Mouse (Mus musculus) ovary, postnatal 36 days (tissue): Measurements from ENCODE around the gene Brpf3.
"Not testable (repeated sequence)": the region's sequence is repeated elsewhere in the genome, so short reads cannot be mapped to it uniquely, and the experiment has no call there.

Source experiments
- DNase-seq: peaks from one replicate; pipeline ENCODE4 v3.0.0; 2022; ENCODE audit warnings: low spot score, mixed read lengths

The Brpf3 gene

GRCm38 (mm10) chr17:28800671-28801412 lies at the start of gene Brpf3:
TSS of gene Brpf3 (plus strand) at chr17:28801090.
- peak; percentile 87 for DNase-seq

GRCm38 (mm10) chr17:28756447-28756846 lies 44.4 kb upstream of the Brpf3 start:
- DNase-seq, result no peak

- no peak for DNase-seq
Measured at GRCm38 (mm10) chr17:28757470-28757869, 43.4 kb upstream of the Brpf3 start.

DNA sequence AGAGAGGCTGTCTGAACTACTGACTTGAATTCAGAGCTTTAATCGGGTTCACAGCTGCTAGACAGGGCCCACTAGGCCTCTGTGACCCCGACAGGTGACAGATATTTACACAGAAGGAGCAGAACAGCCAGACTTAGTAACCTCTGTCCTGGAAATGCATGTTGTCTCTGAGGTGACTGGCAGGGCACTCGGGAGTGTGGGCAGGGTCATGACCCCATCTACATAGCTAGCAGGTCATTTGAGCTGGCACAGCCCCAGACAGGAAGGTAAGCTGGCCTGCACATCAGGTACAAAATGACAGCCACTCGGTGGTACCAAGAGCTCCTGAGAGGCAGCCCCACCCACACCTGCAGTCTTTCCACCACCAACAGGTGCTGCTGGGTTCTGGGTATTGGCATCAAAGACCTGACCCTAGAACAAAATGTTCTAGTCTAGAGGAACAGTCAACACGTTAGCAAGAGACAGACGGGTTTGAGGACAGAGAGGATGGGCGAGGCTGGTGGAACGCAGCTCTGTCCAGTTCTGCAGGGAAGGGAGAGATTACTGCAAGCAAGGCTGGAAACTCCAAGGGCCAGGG lies 40.1 kb upstream of the Brpf3 start:
- DNase-seq, result no peak

DNA sequence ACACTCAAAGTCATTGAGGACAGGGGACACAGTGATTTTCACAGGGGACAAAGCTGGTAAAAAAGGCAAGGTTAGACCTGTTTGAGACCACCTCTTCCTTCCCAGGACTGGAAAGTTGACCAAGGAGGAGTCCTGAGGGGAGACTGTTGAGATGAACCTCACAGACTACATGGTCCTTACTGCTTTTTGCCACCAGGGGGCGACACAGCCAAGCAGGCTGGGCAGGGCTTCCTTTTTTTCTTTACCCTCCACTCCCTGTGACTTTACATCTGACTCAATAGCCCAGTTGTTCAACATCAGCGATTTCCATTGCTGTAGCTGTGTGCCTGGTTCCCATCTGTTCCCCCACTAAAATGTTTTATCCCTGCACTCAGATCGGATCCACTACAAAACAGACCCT lies 39.0 kb upstream of the Brpf3 start:
- DNase-seq, result peak; percentile 77

GRCm38 (mm10) chr17:28766203-28766602 lies 34.7 kb upstream of the Brpf3 start:
- no peak for DNase-seq

DNA sequence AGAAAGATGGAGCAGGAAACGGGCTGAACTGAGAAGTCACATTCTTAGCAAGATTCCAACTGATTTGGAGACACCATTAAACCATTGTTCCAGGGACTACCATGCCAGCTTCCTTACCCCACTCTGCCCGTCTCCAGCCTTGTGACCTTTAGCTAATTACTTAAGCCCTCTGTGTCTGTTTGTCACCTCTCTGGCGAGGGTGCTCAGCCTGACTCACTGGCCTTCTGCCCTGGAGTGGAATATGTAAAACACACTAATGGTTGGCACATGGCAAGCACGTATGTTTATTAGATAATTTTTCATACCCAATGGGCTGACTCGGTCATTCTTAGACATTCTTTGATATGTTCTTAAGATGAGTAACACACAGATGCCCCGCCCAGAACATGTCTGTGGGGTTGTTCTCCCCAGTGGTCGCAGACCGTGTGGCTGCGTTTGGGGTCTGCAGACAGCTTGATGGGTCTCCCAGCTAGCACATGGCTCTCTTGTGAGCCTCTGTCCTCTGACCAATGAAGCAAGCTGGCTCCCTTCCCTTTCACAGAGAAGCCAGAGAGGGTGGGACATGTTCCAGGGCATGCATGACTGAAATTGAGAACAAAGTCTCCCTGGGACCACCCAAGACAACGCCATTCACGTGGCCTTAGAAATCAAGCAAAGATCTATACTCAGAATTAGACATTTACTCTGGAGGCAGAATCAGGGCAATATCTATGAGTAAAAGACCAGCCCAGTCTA lies 33.9 kb upstream of the Brpf3 start:
- DNase-seq, result no peak

DNA sequence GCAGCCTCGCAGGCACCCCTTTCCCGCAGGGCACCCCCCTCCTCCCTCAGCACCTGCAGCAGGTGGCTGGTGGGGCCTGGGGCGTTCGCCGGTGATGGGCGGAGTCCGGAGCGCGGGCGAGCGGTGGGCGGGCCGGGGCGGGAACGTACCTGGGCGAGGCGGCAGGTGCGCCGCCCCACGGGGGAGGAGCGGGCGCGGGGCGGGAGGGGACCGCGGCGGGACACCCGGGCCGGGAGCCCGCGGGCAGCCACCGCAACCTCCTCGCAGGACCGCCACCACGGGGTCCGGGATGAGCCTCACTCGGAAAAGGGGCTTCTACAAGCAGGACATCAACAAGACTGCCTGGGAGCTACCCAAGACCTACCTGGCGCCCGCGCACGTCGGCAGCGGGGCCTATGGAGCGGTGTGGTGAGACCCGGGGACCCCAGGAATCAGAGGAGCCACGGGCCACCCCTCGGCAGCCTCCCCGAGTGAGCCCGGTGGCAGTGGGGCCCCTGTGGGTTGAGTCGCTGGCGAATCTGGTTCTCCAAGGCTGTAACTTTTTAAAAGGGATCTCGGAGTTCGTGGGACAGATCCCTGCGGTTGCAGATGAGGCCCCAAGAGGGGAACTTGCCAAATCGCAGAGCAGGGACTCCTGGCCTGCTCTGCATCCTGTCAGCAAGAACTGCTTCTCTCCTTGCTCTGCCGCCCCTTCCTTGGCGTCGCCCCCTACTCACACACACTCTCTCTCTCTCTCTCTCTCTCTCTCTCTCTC lies 31.6 kb upstream of the Brpf3 start, which contains the start of gene Mapk13:
Mapk13 (plus strand) TSS at position 177 of the 754 bp plus-strand sequence.
- peak; percentile 11 for DNase-seq

GRCm38 (mm10) chr17:28769875-28770421 lies 30.9 kb upstream of the Brpf3 start:
- peak; percentile 22 for DNase-seq

DNA sequence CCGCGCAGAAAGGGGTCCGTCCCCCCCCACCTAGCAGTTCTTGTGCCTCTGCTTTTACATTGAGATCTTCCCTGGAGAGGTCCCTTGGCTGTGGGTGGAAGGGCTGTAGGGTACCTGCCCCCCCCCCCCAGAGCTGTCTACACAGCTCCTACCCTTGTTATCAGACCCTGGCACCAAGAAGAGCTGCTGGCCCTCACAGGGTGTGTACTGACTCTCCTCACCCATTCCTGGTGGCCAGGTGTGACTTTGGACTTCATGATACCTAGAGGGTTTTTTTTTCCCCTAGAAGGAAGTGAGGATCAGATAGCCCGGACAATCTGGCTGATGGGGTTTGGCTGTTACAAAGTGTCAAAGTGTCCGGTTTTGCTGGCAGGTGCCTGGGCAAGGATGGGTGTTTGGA lies 29.6 kb upstream of the Brpf3 start:
- no peak for DNase-seq

- DNase-seq, result not testable (repeated sequence)
Measured at GRCm38 (mm10) chr17:28774303-28774702, 26.6 kb upstream of the Brpf3 start.

- DNase-seq, result no peak
Measured at GRCm38 (mm10) chr17:28775161-28775560, 25.7 kb upstream of the Brpf3 start.

- DNase-seq, result no peak
Measured at GRCm38 (mm10) chr17:28776817-28777216, 24.1 kb upstream of the Brpf3 start.

- peak; percentile 38 for DNase-seq
Measured at GRCm38 (mm10) chr17:28777231-28778005, 23.5 kb upstream of the Brpf3 start.

DNA sequence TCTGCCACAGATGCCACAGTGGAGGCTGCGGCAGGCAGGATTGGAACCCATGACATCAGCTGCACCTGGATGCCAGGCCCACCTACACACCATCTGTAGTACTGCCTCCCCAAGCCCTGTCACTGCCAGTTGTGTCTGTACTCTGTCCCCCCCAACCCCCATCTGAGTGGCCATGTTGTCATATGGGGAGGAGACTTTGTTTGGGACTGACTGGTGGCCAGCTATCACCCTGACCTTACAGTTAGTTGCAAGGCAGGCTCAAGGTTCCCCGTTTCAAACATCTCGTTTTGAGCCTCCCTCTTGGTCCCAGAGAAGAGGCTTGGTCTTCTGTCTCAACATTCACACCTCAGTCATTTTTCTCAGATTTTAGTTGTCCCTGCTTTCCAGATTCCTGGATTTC lies 21.2 kb upstream of the Brpf3 start:
- DNase-seq, result no peak

DNA sequence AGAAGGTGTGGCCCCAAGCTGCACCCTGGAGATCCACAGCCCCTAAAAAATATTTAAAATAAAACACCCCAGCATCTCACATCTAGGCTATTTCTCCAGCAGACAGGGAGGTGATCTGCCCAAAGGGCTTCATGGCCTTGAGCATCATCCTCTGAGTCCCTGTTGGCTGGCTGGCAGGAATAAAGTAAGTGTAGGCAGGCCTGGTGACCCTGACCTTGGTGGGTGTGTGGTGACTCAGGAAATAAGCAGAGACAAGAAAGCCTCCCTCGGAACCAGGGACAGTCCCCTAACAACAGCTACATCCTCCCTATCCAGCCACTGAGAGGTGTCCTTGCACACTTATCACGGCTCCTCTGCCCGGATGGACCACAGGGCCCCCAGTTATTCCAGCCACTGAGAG lies 20.1 kb upstream of the Brpf3 start:
- DNase-seq, result peak; percentile 36

DNA sequence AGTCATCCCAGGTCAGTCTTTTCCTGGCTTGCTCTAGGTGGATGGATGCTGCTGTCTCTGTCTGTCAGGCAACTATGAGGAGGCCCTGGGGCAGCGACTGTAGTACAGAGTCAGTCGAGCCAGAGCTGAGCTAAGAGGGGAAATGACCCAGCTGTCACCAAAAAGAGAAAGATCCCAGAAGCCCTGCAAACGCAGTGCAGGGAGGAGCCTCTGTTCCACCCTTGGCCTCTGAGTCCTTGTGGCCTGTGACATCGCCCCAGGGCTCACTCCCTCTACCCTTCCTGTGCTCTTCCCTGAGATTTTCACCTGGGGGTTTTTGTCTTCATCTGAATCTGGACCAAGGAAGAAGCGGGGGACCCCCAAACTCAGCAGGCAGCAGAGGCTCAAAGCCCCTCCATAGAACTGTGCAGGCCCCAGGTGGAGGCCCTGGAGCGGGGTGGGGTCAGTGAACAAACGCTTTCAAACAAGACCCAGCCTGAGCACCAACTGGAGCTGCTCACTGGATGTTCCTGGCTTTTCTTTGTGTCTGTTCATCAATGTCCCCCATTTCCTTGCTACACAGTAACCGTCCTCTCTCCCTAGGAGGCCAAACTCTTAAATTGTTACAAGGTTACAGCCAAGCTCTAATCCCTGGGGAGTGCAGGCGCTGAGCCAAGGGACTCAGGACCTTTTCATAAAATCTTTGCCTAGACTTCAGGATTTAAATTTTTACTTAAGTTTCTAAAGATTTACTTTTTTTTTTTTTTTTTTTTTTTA lies 19.4 kb upstream of the Brpf3 start:
- DNase-seq, result no peak

- DNase-seq, result no peak
Measured at GRCm38 (mm10) chr17:28785036-28785435, 15.9 kb upstream of the Brpf3 start.

DNA sequence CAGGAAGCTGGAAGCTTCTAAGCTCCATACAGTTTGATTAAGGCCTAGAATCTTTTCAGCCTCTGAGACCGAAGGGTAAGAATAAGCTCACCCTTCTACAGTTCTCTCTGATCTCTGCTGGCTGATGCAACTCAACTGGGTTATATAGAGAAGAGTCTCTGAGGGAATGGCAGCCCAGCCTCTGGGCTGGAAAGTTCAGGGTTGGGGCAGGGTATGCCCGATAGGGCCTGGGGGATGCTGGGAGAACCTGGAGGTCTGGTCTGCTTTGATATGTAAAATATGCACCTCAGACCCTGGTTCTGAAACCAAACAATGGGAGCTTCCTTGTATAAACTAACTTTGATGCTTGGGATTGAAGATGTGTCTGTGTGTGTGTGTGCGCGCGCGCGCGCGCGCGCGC lies 13.4 kb upstream of the Brpf3 start:
- DNase-seq, result no peak

GRCm38 (mm10) chr17:28797031-28797430 lies 3.9 kb upstream of the Brpf3 start:
- no peak for DNase-seq
